Mouse (Mus musculus): ENCODE data around the gene Mmp25. TPM values are rescaled to one million over a fixed set of nuclear protein-coding genes. Genes with fewer than 3 reads are reported as not detected.

Gene Mmp25
- total RNA-seq, 2 experiments from 2014 or later = 0.06 to 0.08 TPM

DNA sequence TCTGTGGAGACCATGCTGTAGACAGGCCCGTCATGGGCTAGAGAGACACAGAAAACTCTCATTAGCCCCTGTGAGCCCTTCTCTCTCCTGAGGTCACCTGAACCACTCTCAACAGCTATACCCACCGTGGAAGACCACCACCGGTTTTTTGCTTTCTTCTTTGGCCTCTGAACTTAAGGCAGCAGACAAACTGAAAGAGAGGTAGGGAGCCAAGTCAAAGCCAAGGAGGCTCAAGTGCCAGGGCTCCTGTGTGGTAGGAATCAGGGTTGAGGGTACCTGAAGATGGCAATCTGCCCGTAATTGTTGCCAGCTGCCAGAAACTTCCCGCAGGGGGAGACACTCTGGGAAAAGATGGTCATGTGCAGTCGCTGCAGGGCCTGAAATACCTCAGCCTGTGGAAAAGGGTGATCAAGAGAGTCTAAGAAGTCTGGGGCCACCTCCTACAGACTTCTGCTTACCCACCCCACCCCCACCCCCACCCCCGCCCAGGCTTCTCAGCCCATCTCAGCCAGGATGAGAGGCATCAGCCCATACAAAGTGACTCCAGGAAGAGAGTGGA, 25.5 kb upstream of the Mmp25 start:
- DNase-seq (ENCODE audit: low spot score) = no peak
- intact Hi-C loops (cut with DNase I) = loop anchor here (5.0 kb wide), 1 partner anchor 108 kb away; the partner anchor contains the start of gene Zfp213

DNA sequence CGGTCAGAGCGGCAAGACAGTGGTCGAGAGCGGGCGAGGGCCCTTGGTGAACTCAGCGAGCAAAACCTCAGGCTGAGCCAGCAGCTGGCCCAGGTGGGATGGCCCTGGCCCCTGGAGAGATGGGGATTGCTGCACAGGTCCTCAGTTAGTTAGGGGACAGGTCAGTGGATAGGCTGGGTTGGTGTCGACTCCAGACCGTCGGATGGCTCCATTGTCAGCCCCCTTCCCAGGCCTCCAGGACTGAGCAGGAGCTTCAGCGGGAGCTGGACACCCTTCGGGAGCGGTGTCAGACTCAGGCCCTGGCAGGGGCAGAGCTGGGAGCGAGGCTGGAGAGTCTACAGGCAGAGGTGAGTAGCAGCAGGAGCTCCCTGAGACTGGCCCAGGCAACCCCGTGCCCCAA, 20.4 kb upstream of the Mmp25 start:
- intact Hi-C loops (cut with DNase I) = no loop called here
- DNase-seq (ENCODE audit: low spot score) = no peak

DNA sequence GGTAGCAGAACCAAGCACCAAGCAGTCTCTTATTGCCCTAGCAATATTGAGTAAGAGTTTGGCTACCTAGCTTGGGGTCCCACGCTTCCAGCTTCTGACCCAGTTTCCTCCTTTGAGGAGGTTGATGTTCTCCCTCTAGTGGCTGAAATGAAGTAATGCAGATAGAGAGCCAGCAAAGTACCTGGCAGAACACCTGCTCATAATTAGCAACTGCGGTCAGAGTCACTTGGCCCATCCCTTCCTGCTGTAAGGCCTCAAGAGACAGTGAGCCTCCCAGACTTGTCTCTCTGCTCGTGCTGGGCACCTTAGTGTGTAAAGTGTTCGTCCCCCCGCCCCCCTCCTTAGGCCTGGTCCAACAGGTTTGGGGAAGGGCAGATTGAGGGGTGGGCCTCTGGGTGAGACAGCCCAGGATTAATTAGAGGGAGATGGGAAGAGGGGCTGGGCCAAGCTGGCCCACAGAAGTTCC, 19.5 kb upstream of the Mmp25 start:
- DNase-seq (ENCODE audit: low spot score) = no peak
- intact Hi-C loops (cut with DNase I) = no loop called here

DNA sequence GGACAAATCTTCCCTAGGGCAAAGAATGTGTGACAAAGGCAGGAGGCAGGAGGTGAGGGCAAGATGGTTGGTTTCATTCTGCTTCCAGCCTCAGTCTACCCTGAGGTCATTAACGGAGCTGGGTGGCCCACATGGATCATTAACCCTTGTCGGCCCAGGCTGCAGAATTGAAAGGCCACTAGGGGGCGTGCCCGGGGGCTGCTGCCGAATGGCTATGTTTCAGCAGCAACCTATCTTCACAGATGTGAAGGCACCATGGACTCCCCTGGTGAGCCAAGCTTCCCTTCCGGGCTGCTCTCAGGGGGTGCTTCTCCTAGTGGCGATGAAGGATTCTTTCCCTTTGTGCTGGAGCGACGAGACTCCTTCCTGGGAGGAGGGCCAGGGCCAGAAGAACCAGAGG, 16.4 kb upstream of the Mmp25 start:
- intact Hi-C loops (cut with DNase I) = loop anchor here (1.0 kb wide), 1 partner anchor 44 kb away; no protein-coding TSS in a partner anchor
- no peak for DNase-seq (ENCODE audit: low spot score)

DNA sequence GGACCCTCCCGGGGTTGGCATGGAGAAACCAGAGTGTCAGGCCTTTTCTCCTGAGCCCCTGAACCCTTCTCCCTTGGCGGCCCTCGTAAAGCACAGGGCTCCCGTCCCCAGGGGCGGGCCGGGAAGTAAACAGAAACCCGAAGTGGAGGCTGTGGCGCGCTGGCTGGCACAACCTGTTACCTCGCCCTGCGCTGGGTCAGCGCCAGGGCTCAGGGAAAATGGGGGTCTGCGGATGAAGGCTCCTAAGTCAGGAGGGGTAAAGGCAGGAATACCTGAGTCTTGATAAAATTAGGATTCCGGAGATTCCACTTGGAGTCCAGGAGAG, 15.8 kb upstream of the Mmp25 start:
- no peak for DNase-seq (ENCODE audit: low spot score)
- intact Hi-C loops (cut with DNase I) = loop anchor here (1.0 kb wide), 1 partner anchor 44 kb away; no protein-coding TSS in a partner anchor

DNA sequence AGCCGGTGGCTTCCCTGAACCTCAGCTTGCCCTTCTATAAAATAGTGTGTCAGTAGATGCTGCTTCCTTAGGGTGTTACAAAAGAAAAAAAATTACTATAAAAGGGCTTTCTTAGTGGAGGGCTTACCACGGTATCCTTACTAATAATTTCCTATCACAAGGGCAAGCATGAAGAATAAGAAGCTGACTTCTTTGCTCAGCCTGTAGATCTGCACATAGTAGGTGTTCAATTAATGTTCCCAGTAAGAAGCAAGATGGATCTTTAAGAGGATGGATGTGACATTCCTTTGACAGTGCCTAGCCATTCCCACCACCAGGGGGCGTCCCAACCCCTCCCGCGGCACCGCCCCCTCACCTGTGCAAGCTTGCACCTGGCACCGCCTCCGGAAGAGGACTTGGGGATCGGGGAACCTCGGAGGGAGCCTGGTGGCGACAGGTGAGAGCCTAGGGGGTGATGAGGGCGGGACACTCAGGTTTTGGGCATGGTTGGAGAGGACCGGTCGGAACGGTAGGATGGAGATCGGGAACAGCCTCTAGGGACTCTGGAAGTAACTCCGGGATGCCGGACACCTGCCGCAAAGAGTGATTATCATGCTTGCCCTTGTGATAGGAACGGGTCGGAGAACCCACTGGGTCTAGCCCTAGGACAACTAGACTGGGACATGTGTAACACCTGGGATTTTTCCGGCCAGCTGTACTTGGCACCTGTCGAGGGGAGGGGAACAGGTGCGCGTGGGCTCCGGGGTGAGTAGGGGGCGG, 15.2 kb upstream of the Mmp25 start, which contains the start of gene Bicdl2:
Gene Bicdl2 (plus strand): TSS at position 390 of the 759 bp plus-strand sequence.
- intact Hi-C loops (cut with DNase I) = no loop called here
- DNase-seq (ENCODE audit: low spot score) = no peak

DNA sequence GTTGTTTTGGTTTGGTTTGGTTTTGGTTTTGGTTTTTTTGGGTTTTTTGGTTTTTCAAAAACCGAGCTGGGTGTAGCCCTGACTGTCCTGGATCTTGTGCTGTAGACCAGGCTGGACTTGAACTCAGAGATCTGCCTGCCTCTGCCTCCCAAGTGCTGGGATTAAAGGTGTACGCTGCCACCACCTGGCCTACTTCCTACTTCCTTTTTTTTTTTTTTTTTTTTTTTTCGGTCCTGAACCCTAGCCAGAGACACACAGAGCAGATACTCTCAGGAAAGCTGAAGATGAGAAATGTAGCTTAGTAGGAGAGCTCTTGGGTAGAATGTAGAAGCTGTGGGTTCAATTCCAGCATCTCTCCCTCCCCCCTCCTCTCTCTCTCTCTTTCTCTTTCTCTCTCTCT, 13.4 kb upstream of the Mmp25 start:
- intact Hi-C loops (cut with DNase I) = no loop called here
- no peak for DNase-seq (ENCODE audit: low spot score)

DNA sequence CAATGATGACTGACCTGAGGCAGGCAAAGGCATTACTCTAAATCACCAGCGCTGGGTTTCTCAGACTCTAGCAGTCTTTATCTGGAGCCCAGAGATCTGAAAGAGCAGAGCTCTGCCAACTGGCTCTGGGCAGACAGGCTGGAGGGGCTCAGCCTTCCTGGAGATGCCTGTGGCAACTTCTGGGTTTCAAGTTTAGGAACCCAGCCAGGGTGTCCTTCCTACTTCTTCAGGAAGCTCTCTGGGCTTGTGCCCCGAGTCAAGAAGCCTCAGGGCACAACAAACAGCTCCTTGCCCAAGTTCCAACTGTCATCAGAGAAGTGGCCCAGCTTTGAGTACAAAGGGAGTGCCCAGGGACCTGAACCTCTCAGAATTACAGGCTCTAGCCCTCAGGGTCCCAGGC, 9.3 kb upstream of the Mmp25 start:
- DNase-seq (ENCODE audit: low spot score) = no peak
- intact Hi-C loops (cut with DNase I) = no loop called here

DNA sequence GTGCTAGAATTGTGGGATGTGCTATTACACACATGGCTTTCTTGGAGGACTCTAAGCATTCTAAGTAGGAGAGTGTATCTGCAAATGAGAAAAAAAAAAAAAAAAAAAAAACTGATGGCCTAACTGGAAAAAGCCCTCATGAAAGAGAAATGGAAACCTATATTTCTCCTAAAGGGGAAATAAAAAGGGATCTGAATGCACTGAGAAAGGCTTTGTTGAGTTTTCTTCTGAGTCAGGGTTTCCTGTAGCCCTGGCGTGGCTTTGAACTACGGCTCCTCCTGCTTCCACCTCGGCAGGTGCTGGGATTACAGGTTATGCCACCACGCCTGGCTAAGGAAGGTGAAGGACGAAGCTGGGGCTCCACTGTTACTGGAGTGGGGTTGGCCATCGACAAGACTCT, 8.9 kb upstream of the Mmp25 start:
- no peak for DNase-seq (ENCODE audit: low spot score)
- intact Hi-C loops (cut with DNase I) = no loop called here

DNA sequence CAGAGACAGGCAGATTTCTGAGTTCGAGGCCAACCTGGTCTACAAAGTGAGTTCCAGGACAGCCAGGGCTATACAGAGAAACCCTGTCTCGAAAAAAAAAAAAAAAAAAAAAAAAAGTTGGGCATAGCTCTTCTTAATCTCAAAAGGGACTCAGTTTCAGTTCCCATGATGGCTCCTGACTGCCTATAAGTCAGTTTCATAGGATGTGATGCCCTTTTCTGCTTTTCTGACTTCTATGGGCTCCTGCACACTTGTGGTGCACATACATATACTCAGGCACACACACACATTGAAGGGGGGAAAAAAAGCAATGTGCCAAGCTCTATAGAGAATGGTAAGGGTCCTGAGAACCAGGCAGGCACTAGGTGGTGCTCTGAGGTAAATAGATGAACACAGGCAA, 8.2 kb upstream of the Mmp25 start:
- intact Hi-C loops (cut with DNase I) = no loop called here
- no peak for DNase-seq (ENCODE audit: low spot score)

DNA sequence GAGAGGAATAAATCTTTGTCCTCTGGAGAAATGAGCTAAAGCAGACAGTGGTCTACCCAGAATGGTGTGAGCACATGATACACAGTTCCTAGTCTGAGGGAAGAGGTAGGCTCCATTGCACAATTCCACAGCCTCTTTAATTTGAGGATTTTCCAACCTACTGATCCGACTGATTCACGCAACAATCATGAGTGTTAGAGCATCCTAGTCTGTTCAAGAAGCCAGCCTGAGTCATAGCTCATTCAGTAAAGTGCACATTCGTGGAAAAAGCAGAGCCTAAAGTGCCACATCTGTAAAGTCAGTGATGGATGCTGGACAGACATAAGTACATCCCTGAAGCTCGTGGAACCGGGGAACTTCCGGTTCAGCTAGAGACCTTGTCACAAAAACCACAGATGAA, 6.3 kb upstream of the Mmp25 start:
- DNase-seq (ENCODE audit: low spot score) = no peak
- intact Hi-C loops (cut with DNase I) = no loop called here

DNA sequence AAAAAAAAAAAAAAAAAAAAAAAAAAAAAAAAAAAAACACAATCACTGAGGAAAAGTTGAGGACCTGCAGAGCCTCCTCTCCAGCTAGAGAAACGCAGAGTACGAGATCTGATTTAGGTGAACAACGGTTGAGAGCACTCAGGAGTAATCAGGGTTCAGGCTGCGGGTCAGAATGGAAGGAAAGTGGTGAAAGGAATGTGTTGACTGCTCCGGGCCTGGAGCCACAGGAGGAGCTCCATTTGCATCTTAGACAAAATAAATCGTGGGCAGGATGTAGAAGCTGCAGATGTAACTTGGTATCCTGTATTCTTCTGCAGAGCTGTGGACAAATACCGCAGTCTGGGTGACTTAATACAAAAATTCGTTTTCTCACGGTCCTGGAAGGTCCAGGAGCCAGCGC, 817 bp upstream of the Mmp25 start:
- intact Hi-C loops (cut with DNase I) = no loop called here
- DNase-seq (ENCODE audit: low spot score) = no peak

DNA sequence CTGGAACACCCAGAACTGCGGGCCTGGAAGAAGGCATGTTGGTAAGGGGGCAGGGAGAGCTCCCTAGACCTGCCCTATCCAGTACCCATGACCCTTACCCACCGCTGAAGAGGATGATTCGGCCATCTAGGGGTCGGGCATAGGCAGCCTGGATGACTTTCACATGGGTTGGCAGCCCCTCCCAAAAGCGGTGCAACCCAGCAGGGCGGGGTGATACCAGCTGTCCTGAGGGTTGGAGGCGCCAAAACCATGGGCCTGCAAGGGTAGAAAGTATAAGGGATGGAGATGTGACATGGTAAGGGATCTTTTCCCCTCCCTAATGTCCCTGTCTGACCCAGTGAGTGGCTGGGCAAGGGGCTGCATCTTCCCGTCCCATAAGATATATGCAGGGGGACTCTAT, 13.8 kb downstream of the Mmp25 start:
- DNase-seq (ENCODE audit: low spot score) = no peak
- intact Hi-C loops (cut with DNase I) = no loop called here

DNA sequence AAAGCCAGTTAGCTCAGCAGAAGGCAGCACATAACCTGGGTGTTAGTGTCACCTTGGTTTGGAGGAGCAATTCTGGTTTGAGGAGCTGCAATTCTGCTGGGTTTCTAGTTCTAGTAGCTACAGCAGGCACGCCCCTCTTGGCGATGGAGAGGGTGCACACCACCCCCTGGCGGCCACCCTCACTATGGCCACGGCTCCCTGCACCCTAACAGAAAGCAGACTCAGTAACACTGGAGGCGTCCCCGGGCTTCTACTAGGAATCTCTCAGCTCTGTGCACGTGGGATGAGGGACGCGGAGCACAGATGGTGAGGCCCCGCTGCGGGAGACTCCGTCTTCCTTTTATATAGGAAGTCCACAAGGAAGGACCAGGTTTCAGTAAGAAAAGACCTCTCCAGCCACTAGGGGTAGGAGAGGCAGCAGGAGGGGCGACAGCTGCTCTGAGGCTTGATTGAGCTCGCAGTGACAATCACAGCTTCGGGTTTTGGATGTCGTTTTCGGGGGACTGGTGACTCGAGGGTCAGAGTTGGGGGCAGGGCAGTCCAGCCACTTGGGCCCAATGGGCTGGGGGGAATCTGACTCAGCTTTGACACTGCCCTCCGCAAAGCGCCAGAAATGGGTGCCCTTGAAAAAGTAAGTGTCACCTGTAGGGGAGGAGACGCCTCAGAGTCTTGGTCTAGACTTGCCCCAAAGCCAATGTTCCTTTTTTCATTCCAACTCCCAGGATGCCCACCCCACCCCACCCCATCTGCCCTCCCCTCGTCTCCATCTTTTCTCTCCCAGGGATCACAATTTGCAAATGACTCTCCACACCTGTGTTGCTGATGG, 14.7 kb downstream of the Mmp25 start:
- peak; percentile 49 for DNase-seq (ENCODE audit: low spot score)
- intact Hi-C loops (cut with DNase I) = loop anchor here (1.0 kb wide), 1 partner anchor 60 kb away; no protein-coding TSS in a partner anchor

DNA sequence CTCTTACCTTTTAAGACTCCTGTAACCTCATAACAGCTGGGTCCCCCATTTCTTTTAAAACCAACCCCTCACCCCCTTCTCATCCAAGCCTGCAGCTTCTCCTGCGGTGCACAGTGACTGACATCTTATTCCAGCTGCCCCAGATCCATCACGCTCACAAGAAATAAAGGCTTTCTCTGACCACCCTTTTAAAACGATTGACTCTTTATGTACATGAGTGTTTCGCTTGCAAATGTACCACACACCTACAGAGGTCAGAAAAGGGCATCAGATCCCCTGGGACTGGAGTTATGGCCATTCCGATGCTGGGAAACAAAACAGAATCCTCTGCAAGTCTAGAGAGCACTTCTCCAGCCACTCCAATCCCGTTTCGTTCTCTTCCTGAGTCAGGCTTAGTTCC, 17.3 kb downstream of the Mmp25 start:
- intact Hi-C loops (cut with DNase I) = no loop called here

DNA sequence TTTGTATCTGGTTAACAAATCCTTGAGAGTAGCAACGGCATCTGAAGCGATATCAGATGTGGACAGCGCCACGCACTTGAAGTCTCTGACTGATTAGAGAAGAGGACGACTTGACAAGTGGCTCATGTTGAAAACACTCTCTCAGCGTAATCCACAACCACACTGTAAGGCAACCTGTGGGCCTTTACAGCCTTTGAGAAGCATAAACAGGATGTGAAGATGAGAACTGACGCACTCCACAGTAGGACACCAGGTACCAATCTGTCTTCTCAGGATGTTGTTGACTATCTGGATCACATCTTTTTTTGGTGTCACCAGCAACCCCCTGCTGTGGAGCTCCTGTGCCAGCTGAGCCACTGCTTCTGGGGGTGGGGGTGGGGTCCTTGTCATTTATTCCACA, 24.7 kb downstream of the Mmp25 start:
- no peak for DNase-seq (ENCODE audit: low spot score)
- intact Hi-C loops (cut with DNase I) = no loop called here

More for the DNA sequence above, 17.3 kb downstream of the Mmp25 start:
- no peak for DNase-seq (ENCODE audit: low spot score)

DNA sequence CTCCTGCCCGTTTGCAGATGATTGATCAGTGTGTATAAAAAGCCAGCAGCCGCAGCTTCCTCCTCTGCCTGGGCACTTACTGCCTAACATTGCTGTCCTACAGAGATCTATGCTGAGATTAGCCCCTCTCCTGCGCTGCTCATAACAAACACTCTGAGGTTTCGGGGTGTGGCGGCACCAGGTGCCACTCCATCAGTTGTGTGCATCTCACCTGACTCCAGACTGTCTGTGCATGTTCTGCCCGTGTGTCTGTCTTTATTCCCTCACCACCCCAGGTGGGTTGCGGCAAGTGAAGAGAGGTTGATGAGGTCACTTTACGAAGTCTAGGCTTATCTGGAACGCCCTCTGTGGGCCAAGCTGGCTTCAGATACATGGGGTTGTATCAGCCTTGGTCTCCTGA, 28.0 kb downstream of the Mmp25 start:
- intact Hi-C loops (cut with DNase I) = no loop called here
- DNase-seq (ENCODE audit: low spot score) = no peak

DNA sequence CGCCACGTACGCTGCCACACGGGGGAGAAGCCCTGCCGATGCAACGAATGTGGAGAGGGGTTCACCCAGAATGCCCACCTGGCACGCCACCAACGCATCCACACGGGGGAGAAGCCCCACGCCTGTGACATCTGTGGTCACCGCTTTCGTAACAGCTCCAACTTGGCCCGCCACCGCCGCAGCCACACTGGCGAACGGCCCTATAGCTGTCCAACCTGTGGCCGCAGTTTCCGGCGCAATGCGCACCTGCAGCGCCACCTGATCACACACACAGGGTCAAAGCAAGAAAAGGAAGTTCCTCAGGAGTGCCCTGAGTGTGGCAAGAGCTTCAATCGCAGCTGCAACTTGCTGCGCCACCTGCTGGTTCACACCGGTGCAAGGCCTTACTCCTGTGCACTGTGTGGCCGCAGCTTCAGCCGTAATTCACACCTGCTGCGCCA, 34.7 kb downstream of the Mmp25 start:
- intact Hi-C loops (cut with DNase I) = loop anchor here (2.0 kb wide), 1 partner anchor 40 kb away; no protein-coding TSS in a partner anchor
- no peak for DNase-seq (ENCODE audit: low spot score)

DNA sequence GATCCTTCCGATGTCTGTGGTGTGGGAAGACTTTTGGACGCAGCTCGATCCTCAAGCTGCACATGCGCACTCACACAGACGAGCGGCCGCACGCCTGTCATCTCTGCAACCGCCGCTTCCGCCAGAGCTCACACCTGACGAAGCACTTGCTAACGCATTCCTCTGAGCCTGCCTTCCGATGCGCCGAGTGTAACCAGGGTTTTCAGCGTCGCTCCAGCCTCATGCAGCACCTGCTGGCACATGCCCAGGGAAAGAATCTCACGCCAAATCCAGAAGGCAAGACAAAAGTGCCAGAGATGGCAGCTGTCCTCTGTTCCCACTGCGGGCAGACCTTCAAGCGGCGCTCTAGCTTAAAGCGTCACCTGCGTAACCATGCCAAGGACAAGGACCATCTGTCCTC, 35.5 kb downstream of the Mmp25 start:
- DNase-seq (ENCODE audit: low spot score) = no peak
- intact Hi-C loops (cut with DNase I) = loop anchor here (2.0 kb wide), 1 partner anchor 39 kb away; no protein-coding TSS in a partner anchor

DNA sequence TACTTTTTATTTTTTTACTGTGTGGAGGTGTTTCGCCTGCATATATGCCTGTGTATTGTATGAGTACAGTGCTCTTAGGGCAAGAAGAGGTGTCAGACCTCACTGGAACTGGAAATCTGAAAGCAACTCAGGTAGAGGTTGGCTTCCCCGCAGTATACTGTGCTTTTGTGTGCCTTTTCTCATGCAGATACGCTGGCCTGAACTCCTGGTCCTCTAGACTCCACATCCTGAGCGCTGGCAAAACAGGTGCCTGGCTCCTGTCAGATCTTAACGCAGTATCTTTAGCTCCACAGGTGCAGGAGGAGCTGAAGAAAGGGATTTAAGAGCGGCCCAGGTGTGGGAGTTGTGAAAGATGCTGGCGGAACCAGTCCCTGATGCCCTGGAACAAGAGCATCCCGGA, 39.9 kb downstream of the Mmp25 start:
- no peak for DNase-seq (ENCODE audit: low spot score)
- intact Hi-C loops (cut with DNase I) = no loop called here

DNA sequence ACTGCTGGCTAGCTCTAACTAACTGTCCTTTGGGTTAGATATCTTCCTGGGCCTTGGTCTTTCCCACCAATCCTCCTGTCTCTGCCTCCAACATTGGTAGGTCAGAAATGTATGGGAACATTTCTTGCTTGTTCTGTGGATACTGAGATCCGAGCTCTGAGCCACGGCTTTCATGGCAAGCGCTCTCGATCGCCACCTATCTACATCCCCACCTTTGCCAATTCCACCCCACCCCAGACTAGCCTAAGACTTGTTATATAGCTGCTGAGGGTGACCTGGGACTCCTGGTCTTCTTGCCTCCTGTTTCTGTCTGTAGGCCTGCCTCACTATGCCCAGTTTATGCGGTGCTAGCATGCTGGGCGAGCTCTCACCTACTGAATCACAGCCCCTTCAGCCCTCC, 40.7 kb downstream of the Mmp25 start:
- intact Hi-C loops (cut with DNase I) = no loop called here
- DNase-seq (ENCODE audit: low spot score) = no peak
